Comparison of ENCODE assay signal across 9 mouse cellular contexts in genomic region chr13:83604320-83604719, GRCm38 (mm10).
DNase-seq lines count a peak whose midpoint lies in the region; ATAC-seq and TF ChIP-seq lines count a peak whose summit lies in the region.
"Had no signal": no experiment of that assay in that cellular context is flagged by ENCODE, and none has a peak within 500 bp of the region (broad histone marks: within the 10 kb centered on the region; RNA-seq: fewer than 3 reads in every experiment).

No protein-coding gene starts in this region.

- H3K4me3 ChIP-seq in heart, adult 2 months, result no peak overlapping the region
- H3K4me3 ChIP-seq: limb, embryonic 13.5 days had no signal

- H3K9ac ChIP-seq in heart, adult 2 months (ENCODE audit: low read depth, low read length), result no peak overlapping the region
- H3K9ac ChIP-seq: limb, embryonic 13.5 days had no signal

- peak; percentile 35 for DNase-seq in gastrocnemius, adult 18-20 months (ENCODE audit: low spot score)
- DNase-seq in gastrocnemius, adult 8-10 months (ENCODE audit: low spot score in 2 of 2), result no peak
- DNase-seq in urinary bladder, postnatal 14 days (ENCODE audit: low spot score), result peak; percentile 45
- no peak for DNase-seq in urinary bladder, postnatal 10 days (ENCODE audit: low spot score)
- DNase-seq in heart, adult 2 months, result peak; percentile 65 to 68
- DNase-seq in thymus, adult 18-20 months, result no peak

- H3K27ac ChIP-seq in heart, adult 2 months, result peak overlapping the region; percentile 67

- 2% methylated on average over 3 of the region's 3 CpGs for WGBS in heart, adult 2 months

- peaks cover 18% of the 10 kb centered on the region for H3K4me1 ChIP-seq in heart, adult 2 months (ENCODE audit: control insufficient read depth, insufficient read depth, low read length)

- peaks cover 38% of the 10 kb centered on the region for H3K36me3 ChIP-seq in heart, adult 2 months (ENCODE audit: control insufficient read depth, insufficient read depth, low read length)
- H3K36me3 ChIP-seq: limb, embryonic 13.5 days had no signal

- no peak for TF ChIP-seq POLR2A in heart, adult 2 months (IDR thresholded peaks at IDR 0.05; ENCODE audit: insufficient read depth, low read depth, low read length)

- no peaks in the 10 kb centered on the region for H3K27me3 ChIP-seq in heart, adult 2 months (ENCODE audit: control insufficient read depth, insufficient read depth, low read length)
- H3K27me3 ChIP-seq: limb, embryonic 13.5 days had no signal

- H3K79me2 ChIP-seq in heart, adult 2 months (replicated peaks; ENCODE audit: control insufficient read depth, insufficient read depth, low read length), result 0 out of 2 replicates have a peak, but pooled peaks cover 1% of the 10 kb centered on the region

- intact Hi-C loops in heart, adult 2 months (cut with DNase I), result loop anchor here (2.0 kb wide), 1 partner anchor 30 kb away; no protein-coding TSS in a partner anchor

- no peak for TF ChIP-seq CTCF in heart, adult 2 months (IDR thresholded peaks at IDR 0.05)

- ATAC-seq in megakaryocyte-erythroid progenitor cell, adult 5-6 weeks (replicated peaks; ENCODE audit: low FRiP score, low TSS enrichment, poor library complexity, severe bottlenecking), result 0 out of 2 replicates have a peak, but pooled peaks have one; percentile 57
- ATAC-seq in inflammation-experienced regulatory T-cells, adult 6 months, result no peak

- no peak for TF ChIP-seq EP300 in heart, adult 2 months (IDR thresholded peaks at IDR 0.05; ENCODE audit: insufficient read depth, low read depth, low read length)

Comparison
In these comparisons a context has a peak if more than half of its experiments do, and no peak if none do; other contexts are left out.
1. DNase-seq: peak in gastrocnemius, adult 18-20 months (single experiment), urinary bladder, postnatal 14 days (single experiment) and heart, adult 2 months (2 of 2); none in gastrocnemius, adult 8-10 months (0 of 2), urinary bladder, postnatal 10 days (single experiment) and thymus, adult 18-20 months (0 of 2).